Mouse (Mus musculus) lung, adult 2 months (tissue): ENCODE results near the gene Pde6g.

Experiments used
- CTCF ChIP-seq: fragments of 200-500 bp; IDR thresholded peaks from 2 replicates; pipeline ENCODE4 v1.5.1; 2011; ENCODE audit warnings: mild to moderate bottlenecking, low read length, control low read depth; ENCODE audit not compliant: insufficient read depth
- POLR2A ChIP-seq: fragments of 200-500 bp; IDR thresholded peaks from 2 replicates; pipeline ENCODE4 v1.6.1; 2011; ENCODE audit warnings: low read depth, mild to moderate bottlenecking, control low read depth, low read length, borderline replicate concordance; ENCODE audit errors: extremely low read depth

DNA sequence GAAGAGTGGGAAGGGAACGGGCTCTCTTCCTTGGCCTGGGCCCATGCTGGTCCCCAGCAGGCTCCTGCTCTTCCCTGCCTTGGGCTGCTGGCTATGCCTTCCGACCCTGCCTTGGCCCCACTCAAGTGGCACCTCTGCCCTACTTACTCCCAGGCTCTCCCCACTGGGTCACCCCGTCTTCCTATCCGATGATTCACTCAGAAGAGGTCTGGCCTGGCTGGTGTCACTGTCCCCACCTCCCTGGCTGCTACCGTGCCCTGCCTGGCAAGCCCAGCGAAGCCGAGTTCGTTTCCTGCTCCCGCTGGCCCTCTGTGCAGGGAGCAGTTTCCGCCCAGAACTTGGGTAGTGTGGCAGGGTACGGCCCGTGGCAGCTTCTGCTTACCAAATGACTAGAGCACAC is 44.9 kb upstream of the Pde6g start:
- TF ChIP-seq CTCF (no peak), POLR2A (no peak)
